Mouse (Mus musculus): ENCODE data around the gene Tgtp2. TPM values are rescaled to one million over a fixed set of nuclear protein-coding genes. Genes with fewer than 3 reads are reported as not detected.

Tgtp2 gene
- polyA plus RNA-seq, 2 experiments, result 0.09 to 0.33 TPM

- WGBS, result 82% methylated on average over 1 of the region's 1 CpGs
- ATAC-seq (ENCODE audit: low FRiP score, low read depth), result no peak
- Histone ChIP-seq H3K9me3 (ENCODE audit: control insufficient read depth, low read length) (no peaks in the 10 kb centered on the region), H3K27me3 (ENCODE audit: control insufficient read depth, insufficient read depth, low read length) (no peaks in the 10 kb centered on the region), H3K27ac (replicated peaks; ENCODE audit: low read depth, low read length) (no peak overlapping the region), H3K36me3 (ENCODE audit: control insufficient read depth, insufficient read depth, low read length) (no peaks in the 10 kb centered on the region), H3K9ac (ENCODE audit: low read depth, low read length, severe bottlenecking) (no peak overlapping the region), H3K4me1 (ENCODE audit: control insufficient read depth, insufficient read depth, low read length) (no peaks in the 10 kb centered on the region), H3K4me3 (replicated peaks; ENCODE audit: low read length) (no peak overlapping the region), H3K4me2 (replicated peaks; ENCODE audit: low read depth, low read length, severe bottlenecking) (no peak overlapping the region)
- no peak for TF ChIP-seq POLR2A (IDR thresholded peaks at IDR 0.05; ENCODE audit: borderline replicate concordance, extremely low read depth, insufficient read depth, insufficient read length)
- DNase-seq (ENCODE audit: low spot score), result no peak
Measured at GRCm38 (mm10) chr11:49084385-49084784, 20.4 kb upstream of the Tgtp2 start.

- Histone ChIP-seq H3K27me3 (ENCODE audit: control insufficient read depth, insufficient read depth, low read length) (no peaks in the 10 kb centered on the region), H3K36me3 (ENCODE audit: control insufficient read depth, insufficient read depth, low read length) (no peaks in the 10 kb centered on the region), H3K9ac (ENCODE audit: low read depth, low read length, severe bottlenecking) (no peak overlapping the region), H3K4me2 (replicated peaks; ENCODE audit: low read depth, low read length, severe bottlenecking) (no peak overlapping the region), H3K27ac (replicated peaks; ENCODE audit: low read depth, low read length) (no peak overlapping the region), H3K9me3 (ENCODE audit: control insufficient read depth, low read length) (no peaks in the 10 kb centered on the region), H3K4me3 (replicated peaks; ENCODE audit: low read length) (no peak overlapping the region), H3K4me1 (ENCODE audit: control insufficient read depth, insufficient read depth, low read length) (no peaks in the 10 kb centered on the region)
- ATAC-seq (ENCODE audit: low FRiP score, low read depth) (no peak), DNase-seq (ENCODE audit: low spot score) (no peak)
- TF ChIP-seq POLR2A (IDR thresholded peaks at IDR 0.05; ENCODE audit: borderline replicate concordance, extremely low read depth, insufficient read depth, insufficient read length), result no peak
- 78% methylated on average over 3 of the region's 3 CpGs for WGBS
Measured at GRCm38 (mm10) chr11:49083808-49084207, 19.8 kb upstream of the Tgtp2 start.

- TF ChIP-seq POLR2A (IDR thresholded peaks at IDR 0.05; ENCODE audit: borderline replicate concordance, extremely low read depth, insufficient read depth, insufficient read length), result no peak
- 91% methylated on average over 1 of the region's 1 CpGs for WGBS
- no peak overlapping the region for H3K27ac ChIP-seq (replicated peaks; ENCODE audit: low read depth, low read length)
- ATAC-seq (ENCODE audit: low FRiP score, low read depth), result no peak
- no peaks in the 10 kb centered on the region for H3K9me3 ChIP-seq (ENCODE audit: control insufficient read depth, low read length)
- H3K4me2 ChIP-seq (replicated peaks; ENCODE audit: low read depth, low read length, severe bottlenecking), result no peak overlapping the region
- DNase-seq (ENCODE audit: low spot score), result no peak
- H3K4me3 ChIP-seq (replicated peaks; ENCODE audit: low read length), result no peak overlapping the region
- H3K9ac ChIP-seq (ENCODE audit: low read depth, low read length, severe bottlenecking), result no peak overlapping the region
- no peaks in the 10 kb centered on the region for H3K4me1 ChIP-seq (ENCODE audit: control insufficient read depth, insufficient read depth, low read length)
- H3K36me3 ChIP-seq (ENCODE audit: control insufficient read depth, insufficient read depth, low read length), result no peaks in the 10 kb centered on the region
- no peaks in the 10 kb centered on the region for H3K27me3 ChIP-seq (ENCODE audit: control insufficient read depth, insufficient read depth, low read length)
Measured at GRCm38 (mm10) chr11:49083146-49083545, 19.1 kb upstream of the Tgtp2 start.

GRCm38 (mm10) chr11:49081886-49082285, 17.9 kb upstream of the Tgtp2 start:
- H3K9ac ChIP-seq (ENCODE audit: low read depth, low read length, severe bottlenecking), result no peak overlapping the region
- no peak overlapping the region for H3K4me3 ChIP-seq (replicated peaks; ENCODE audit: low read length)
- WGBS, result 77% methylated on average over 3 of the region's 3 CpGs

GRCm38 (mm10) chr11:49081356-49081755, 17.4 kb upstream of the Tgtp2 start:
- Histone ChIP-seq H3K27ac (replicated peaks; ENCODE audit: low read depth, low read length) (no peak overlapping the region), H3K4me1 (ENCODE audit: control insufficient read depth, insufficient read depth, low read length) (no peaks in the 10 kb centered on the region), H3K27me3 (ENCODE audit: control insufficient read depth, insufficient read depth, low read length) (no peaks in the 10 kb centered on the region), H3K4me2 (replicated peaks; ENCODE audit: low read depth, low read length, severe bottlenecking) (no peak overlapping the region), H3K9me3 (ENCODE audit: control insufficient read depth, low read length) (no peaks in the 10 kb centered on the region), H3K9ac (ENCODE audit: low read depth, low read length, severe bottlenecking) (no peak overlapping the region), H3K4me3 (replicated peaks; ENCODE audit: low read length) (no peak overlapping the region), H3K36me3 (ENCODE audit: control insufficient read depth, insufficient read depth, low read length) (no peaks in the 10 kb centered on the region)
- TF ChIP-seq POLR2A (IDR thresholded peaks at IDR 0.05; ENCODE audit: borderline replicate concordance, extremely low read depth, insufficient read depth, insufficient read length), result no peak
- ATAC-seq (ENCODE audit: low FRiP score, low read depth) (no peak), DNase-seq (ENCODE audit: low spot score) (no peak)
- WGBS, result 84% methylated on average over 4 of the region's 4 CpGs

More at GRCm38 (mm10) chr11:49081886-49082285, 17.9 kb upstream of the Tgtp2 start:
- no peaks in the 10 kb centered on the region for H3K36me3 ChIP-seq (ENCODE audit: control insufficient read depth, insufficient read depth, low read length)
- H3K9me3 ChIP-seq (ENCODE audit: control insufficient read depth, low read length), result no peaks in the 10 kb centered on the region
- H3K27me3 ChIP-seq (ENCODE audit: control insufficient read depth, insufficient read depth, low read length), result no peaks in the 10 kb centered on the region
- no peaks in the 10 kb centered on the region for H3K4me1 ChIP-seq (ENCODE audit: control insufficient read depth, insufficient read depth, low read length)
- ATAC-seq (ENCODE audit: low FRiP score, low read depth), result no peak
- no peak for DNase-seq (ENCODE audit: low spot score)
- no peak overlapping the region for H3K4me2 ChIP-seq (replicated peaks; ENCODE audit: low read depth, low read length, severe bottlenecking)
- TF ChIP-seq POLR2A (IDR thresholded peaks at IDR 0.05; ENCODE audit: borderline replicate concordance, extremely low read depth, insufficient read depth, insufficient read length), result no peak
- H3K27ac ChIP-seq (replicated peaks; ENCODE audit: low read depth, low read length), result no peak overlapping the region

GRCm38 (mm10) chr11:49080636-49081035, 16.6 kb upstream of the Tgtp2 start:
- H3K9ac ChIP-seq (ENCODE audit: low read depth, low read length, severe bottlenecking), result no peak overlapping the region
- H3K4me2 ChIP-seq (replicated peaks; ENCODE audit: low read depth, low read length, severe bottlenecking), result no peak overlapping the region
- H3K4me3 ChIP-seq (replicated peaks; ENCODE audit: low read length), result no peak overlapping the region
- H3K4me1 ChIP-seq (ENCODE audit: control insufficient read depth, insufficient read depth, low read length), result no peaks in the 10 kb centered on the region
- H3K9me3 ChIP-seq (ENCODE audit: control insufficient read depth, low read length), result no peaks in the 10 kb centered on the region
- no peak overlapping the region for H3K27ac ChIP-seq (replicated peaks; ENCODE audit: low read depth, low read length)
- TF ChIP-seq POLR2A (IDR thresholded peaks at IDR 0.05; ENCODE audit: borderline replicate concordance, extremely low read depth, insufficient read depth, insufficient read length), result no peak
- DNase-seq (ENCODE audit: low spot score), result no peak
- no peak for ATAC-seq (ENCODE audit: low FRiP score, low read depth)
- H3K36me3 ChIP-seq (ENCODE audit: control insufficient read depth, insufficient read depth, low read length), result no peaks in the 10 kb centered on the region
- no peaks in the 10 kb centered on the region for H3K27me3 ChIP-seq (ENCODE audit: control insufficient read depth, insufficient read depth, low read length)
- WGBS, result 76% methylated on average over 1 of the region's 1 CpGs
